Mouse (Mus musculus) forelimb bud, embryonic 11.5 days (tissue): Measurements from ENCODE around the gene Map3k11.

Source experiments
- DNase-seq: peaks from one replicate; pipeline ENCODE4 v3.0.0-alpha.2; 2012; ENCODE audit warnings: low read depth, low spot score

Map3k11 gene

DNA sequence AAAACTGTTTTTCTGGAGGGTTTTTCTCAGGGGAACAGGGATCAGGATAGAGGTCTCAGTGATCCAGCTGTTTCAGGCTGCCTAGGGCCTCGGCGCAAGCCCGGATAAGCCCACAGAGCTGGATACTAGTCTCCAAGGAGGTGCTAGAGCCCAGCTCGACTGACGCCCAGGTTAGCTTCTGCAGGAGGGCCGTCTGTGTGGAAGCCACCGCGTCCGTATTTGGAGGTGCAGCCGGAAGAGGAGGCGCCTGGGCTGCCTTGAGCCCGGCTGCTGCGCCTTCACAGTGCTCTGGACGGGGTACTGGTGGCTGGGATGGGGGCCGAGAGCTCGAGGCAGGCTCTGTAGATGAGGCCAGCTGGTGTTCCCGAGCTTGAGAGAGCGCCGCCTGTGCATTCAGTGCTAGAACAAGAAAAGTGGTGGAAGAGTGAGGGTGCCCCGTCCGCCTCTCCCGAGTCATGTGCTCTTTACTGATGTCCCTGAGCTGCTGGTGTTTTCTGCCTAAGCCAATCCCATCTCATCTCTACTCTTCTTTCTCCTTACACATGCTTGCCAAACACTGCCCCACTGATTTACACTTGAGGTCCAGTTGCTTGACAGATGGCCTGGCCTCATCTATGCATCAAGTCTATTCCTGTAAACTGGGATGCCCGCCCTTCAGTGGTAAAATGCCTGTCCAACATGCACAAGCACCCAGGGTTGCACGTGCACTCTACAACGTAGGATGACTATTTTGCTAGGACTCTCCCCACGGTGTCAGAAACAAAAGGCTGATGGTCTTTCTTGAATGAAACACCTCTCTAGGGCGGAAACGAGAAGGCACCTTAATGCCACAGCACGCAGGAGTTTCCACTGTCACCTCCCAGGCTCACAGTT lies 42.0 kb downstream of the Map3k11 start:
- no peak for DNase-seq

DNA sequence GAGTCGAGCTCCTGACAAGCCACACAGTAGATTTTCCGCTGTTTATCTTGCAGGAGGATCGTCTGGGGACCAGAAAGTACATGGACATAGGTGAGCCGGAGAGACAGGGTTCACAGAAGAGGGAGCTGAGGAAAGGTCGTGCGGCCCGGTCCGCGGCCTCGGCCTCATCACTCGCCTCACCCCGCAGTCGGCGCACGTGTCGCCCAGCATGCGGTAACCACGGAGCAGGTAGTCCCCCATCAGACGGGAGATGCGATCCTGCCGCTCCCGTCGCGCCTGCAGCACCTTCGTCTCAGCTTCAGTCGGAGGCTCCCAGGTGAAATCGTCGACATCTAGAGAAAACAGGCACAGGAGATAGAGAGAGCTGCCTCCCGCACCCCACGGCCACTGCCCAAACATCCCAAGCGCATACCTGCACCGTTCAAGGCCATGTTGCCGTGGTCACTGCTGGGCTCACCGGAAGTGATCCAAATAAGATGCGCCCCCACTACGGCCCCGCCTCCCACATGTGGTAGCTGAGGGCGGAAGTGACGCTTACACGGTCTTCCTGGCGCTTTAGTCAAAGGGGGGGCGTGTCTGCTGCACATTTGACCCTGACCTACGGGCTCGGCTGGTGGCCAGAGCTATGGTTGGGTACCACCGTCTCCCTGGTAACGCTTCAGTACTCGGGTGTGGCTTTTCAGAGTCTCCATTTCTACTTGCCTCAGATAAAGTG lies 42.9 kb downstream of the Map3k11 start:
- DNase-seq, result peak; percentile 95

- DNase-seq, result no peak
These were observed 45.8 kb downstream of the Map3k11 start for GRCm38 (mm10) chr19:5734325-5734724.

DNA sequence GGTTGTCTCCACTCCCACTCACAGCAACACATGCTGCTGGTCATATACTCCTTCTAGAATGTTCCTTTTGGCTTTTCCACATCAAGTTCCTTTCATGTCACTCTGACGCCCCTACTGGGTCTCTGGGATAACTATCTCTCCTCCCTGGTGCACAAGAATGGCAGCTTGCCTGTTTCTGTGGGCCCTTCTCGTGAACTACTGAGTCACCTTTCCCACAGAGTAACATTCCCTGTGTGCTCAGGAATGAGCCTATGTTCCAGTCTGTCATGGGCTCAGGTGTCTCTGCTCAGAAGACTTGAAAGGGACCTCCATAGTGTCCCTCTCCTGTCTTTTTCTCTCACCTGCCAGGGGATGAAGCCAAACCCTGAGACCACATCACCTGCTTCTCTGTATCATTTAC lies 50.9 kb downstream of the Map3k11 start:
- no peak for DNase-seq

- DNase-seq, result no peak
These were observed 52.1 kb downstream of the Map3k11 start, which contains the start of gene Ltbp3 for GRCm38 (mm10) chr19:5740320-5741317. TSS of gene Ltbp3 (plus strand) at chr19:5740904.

DNA sequence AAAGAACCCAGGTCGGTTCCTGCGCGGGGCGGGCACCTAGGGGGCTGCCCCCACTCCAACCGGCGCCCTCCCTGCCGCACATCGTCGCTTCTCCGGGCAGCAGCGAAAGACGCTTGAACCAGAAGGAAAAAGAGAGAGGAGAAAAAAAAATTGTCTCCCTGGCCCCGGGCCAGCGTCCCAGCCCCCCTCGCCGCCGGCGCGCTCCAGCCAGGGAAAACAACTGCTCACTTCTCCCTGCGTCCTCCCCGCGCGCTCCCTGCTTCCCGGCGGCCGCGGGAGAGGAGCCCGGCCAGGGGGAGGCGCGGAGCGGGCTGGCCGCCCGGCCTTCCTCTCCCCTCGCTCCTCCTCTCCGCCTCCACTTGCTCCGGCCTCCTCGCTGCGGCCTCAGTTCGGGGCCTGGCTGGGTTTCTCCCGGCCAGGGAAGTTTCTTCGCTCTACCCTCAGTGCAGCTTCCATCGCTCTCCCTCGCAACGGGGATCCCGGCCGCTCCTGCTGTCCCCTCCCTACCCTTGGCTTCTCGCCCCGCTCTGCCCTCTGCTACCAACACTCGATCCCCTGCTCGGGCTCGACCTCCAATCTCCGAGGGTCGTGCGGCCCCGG lies 53.2 kb downstream of the Map3k11 start:
- DNase-seq, result no peak

- DNase-seq, result no peak
These were observed 53.7 kb downstream of the Map3k11 start for GRCm38 (mm10) chr19:5742241-5742641.

DNA sequence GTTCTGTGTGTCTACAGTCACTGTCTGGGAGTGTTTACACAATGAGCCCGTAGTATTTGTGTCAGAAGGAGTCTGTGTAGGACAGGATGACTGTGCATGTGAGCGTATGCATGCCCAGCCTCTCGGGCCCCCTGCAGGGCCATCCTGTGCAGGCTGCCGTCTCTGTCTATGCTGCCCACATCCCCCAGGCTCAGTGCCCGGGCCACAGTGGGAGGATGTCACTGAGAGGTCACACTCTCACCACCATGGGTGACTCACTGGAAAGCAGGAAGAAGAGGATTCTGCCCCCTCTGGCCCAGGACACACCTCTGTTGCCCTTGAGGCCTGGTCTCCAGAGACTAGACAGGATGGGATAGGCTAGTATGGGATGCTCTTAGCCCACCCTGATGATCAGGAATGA lies 55.0 kb downstream of the Map3k11 start:
- DNase-seq, result no peak

DNA sequence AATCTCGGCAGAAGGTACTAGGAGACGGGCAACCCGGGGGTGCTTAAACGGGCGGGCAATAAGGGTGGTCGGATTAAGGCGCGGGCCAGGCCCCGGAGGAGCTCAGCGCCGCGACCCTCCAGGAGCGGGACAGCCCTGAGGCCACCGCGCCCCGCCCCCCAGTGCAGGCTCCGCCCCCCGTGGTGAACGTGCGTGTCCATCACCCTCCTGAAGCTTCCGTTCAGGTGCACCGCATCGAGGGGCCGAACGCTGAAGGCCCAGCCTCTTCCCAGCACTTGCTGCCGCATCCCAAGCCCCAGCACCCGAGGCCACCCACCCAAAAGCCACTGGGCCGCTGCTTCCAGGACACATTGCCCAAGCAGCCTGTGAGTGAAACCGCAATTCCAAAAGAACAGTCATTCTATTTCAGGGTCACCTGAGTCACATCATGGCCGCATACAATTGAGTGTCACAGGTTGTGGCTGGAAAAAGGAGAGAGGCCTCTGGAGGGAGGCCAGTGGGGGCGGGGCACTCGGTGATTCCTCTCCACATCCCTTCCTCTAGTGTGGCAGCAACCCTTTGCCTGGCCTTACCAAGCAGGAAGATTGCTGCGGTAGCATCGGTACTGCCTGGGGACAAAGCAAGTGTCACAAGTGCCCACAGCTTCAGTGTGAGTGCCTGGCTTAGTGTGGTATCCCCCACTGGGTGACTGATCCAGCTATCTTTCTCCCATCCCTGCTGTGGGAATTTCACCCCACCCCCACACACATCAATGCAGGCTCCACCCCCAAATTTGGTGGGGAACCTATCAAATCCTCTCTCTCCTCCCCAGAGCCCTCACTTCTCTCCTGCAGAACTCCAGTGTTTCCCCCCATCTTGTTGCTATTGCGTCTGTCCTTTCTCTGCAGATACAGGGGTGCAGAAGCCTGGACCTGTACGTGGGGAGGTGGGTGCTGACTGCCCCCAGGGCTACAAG lies 57.5 kb downstream of the Map3k11 start:
- no peak for DNase-seq

DNA sequence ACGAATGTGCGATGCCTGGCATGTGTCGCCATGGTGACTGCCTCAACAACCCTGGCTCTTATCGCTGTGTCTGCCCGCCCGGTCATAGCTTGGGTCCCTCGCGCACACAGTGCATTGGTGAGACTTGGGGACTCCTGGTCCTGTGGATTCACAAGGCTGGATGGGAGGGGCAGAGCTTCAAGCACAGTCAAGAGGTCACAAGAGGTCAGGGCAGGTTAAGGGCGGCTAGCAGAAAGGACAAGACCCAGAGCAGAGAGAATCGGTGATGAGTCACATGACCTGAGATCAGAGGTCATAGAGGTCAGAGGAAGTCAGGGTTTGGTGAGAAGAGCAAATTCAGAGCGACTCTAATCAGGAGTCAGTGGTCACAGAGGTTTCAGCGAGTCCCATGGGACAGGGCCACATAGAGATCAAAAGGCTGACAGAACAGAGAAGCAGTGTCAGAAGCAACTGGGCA lies 58.4 kb downstream of the Map3k11 start:
- no peak for DNase-seq

DNA sequence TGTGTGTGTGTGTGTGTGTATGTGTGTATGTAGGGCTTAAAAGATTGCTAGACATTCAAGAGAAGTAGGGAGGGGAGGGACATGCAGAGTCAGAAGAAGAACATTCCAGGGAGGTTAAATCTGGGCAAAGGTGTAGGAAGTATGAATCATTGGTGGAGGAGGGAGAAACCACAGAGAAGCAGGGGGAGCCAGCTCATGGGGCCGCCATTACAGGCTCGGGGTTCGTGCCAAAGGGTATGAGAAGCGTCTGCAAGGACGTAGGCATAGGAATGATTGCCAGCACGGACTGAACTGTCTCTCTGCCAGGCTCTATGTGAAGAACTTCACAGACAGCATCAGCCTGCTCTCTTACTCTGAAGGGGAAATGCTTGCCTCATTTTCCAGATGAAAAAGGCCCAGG lies 60.9 kb downstream of the Map3k11 start:
- no peak for DNase-seq

DNA sequence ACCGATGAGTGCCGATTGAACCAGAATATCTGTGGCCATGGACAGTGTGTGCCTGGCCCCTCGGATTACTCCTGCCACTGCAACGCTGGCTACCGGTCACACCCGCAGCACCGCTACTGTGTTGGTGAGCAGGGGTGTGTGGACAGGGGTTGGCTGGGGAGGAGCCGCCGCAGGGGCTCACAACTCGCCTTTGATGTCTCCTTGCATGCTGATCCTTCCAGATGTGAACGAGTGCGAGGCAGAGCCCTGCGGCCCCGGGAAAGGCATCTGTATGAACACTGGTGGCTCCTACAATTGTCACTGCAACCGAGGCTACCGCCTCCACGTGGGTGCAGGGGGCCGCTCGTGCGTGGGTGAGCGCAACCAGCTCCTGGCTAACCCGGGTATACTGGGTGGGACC lies 62.4 kb downstream of the Map3k11 start:
- DNase-seq, result no peak

- no peak for DNase-seq
These were observed 63.2 kb downstream of the Map3k11 start for GRCm38 (mm10) chr19:5751742-5752141.
